Mouse (Mus musculus): ENCODE results near the gene Nfil3.

The Nfil3 gene

GRCm38 (mm10) chr13:52942876-52943388, 37.9 kb downstream of the Nfil3 start:
- DNase-seq (ENCODE audit: low spot score in 2 of 2) = no peak

DNA sequence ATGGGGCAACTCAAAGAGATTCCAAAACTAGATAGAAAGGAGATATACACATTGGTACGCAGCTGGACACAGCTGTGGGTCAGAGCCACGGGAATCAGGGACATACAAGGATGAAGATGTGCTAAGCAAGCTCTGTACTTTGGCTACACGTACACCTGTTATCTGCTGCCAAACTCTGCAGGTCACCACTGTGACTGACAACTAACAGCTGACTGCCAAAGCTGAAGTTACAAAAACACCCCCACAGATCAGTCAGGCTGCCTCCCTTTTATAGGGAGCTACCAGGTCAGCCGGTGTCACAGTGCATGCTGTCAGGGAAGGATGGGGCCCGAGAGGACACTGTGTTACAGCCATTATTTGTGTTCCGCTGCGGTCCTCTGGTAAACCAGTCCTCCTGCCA, 39.9 kb downstream of the Nfil3 start:
- no peak for DNase-seq (ENCODE audit: low spot score in 2 of 2)

GRCm38 (mm10) chr13:52930582-52930981, 50.3 kb downstream of the Nfil3 start:
- DNase-seq (ENCODE audit: low spot score in 2 of 2) = no peak

DNA sequence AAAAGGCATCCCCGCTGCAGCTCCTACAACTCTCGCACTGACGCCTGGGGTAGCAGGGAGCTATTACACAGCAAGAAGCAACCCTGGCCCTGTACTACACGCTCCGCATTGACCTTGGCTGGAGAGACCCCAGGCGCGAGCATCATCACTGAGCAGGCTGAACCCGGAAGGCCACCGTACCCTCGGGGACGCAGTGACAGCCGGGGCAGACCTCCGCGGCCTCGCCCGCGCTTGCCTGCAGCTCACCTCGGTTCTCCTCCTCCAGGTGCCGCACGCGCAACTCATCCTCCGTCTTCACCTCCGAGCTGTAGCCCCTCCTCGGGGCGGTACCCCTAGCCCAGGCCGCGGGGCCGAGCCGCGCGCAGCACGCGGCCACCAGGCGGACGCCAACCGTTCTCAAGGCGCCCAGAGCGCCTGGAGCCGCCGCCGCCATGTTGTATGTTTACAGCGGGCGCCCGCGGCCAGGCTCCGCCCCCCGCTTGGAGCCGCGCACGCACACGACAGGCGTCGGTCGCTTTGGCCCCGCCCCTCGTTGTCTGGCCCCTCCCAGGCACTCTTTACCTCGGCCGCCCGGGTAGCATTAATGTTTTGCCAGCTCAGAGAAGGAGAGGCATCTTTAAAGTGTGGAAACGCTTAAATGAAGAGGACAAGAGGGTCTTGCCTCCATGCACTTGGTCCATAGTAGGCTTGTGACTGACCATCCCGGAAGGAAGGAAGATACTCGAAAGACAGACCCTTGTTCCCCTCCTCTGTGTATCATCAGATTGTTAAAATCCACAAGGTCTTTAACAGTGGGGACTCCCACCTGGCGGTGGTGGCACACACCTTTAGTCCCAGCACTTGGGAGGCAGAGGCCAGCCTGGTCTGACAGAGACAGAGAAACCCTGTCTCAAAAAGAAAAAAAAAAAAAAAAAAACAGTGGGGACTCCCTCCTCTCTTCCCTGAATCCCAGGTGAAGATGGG, 51.4 kb downstream of the Nfil3 start, which contains the start of gene Auh:
Gene Auh (minus strand): TSS at position 473 of the 963 bp plus-strand sequence.
- DNase-seq (ENCODE audit: low spot score in 2 of 2) = peak; percentile 70 to 74

DNA sequence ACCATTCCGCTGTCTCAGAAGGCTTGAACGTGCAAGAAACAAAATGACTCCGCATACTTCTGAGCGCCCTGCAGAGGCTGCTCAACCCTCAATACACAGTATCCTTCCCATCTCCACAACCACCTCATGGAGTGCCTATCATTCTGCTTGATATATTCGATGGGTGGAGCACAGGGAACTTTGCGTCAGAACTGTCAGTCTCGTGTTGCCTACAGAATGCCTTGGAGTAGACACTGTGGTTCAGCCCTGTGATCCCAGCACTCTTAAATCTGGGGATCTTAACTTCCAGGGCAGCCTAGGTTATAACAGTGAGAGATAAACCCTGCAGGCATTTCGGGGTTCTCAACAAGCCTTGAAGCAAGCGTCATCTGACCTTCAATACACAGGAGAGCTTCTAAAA, 52.5 kb downstream of the Nfil3 start:
- peak in 1 of 2 experiments; percentile 26 for DNase-seq (ENCODE audit: low spot score in 2 of 2)

GRCm38 (mm10) chr13:52924457-52924856, 56.4 kb downstream of the Nfil3 start:
- DNase-seq (ENCODE audit: low spot score in 2 of 2) = no peak

- no peak for DNase-seq (ENCODE audit: low spot score in 2 of 2)
Observed at GRCm38 (mm10) chr13:52921966-52922365, 58.9 kb downstream of the Nfil3 start.

DNA sequence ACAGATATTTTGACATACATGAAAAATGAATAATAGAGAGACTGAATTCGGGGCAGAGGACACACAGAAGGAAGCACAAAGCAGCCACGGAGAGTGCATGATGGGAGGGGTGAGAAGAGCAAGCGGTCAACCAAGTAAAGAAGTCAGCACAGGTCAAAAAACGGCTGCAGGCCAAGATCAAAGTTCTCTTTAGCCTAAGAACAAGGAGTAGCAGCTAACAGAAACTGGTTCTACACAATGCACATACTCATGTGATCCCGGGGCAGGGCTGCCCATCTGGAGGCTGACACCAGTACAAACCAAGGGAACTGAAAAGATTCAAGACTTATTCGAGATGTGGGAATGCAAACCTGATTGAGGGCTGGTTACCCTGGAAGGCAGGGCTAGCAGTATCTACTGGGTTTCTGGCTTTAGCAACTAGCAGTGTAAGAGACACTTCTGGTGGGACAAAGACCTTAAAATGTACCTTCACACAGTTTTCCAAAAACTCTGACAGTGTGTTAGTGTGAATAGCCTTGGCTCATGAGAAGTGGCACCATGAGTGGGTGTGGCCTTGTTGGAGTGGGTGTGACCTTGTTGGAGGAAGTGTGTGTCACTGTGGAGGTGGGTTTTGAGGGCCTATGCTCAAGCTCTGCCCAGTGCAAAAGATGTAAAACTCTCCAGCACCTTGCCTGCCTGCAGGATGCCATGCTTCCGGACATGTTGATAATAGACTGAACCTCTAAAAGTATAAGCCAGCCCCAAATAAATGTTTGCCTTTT, 59.6 kb downstream of the Nfil3 start:
- DNase-seq (ENCODE audit: low spot score in 2 of 2) = no peak

- no peak for DNase-seq (ENCODE audit: low spot score in 2 of 2)
Observed at GRCm38 (mm10) chr13:52919790-52920352, 61.0 kb downstream of the Nfil3 start.

GRCm38 (mm10) chr13:52918333-52918732, 62.5 kb downstream of the Nfil3 start:
- no peak for DNase-seq (ENCODE audit: low spot score in 2 of 2)

Measured in right cerebral cortex, adult 2 months (tissue).